Mouse (Mus musculus): ENCODE measurements at regions not wholly inside any gene's neighbourhood (a gene's known extent, or its start where the extent isn't known, plus 50 kb on each side); places are given as distances from the start of the nearest gene placed in this dataset.
"Not testable (repeated sequence)": the region's sequence is repeated elsewhere in the genome, so short reads cannot be mapped to it uniquely, and the experiment has no call there.

DNA sequence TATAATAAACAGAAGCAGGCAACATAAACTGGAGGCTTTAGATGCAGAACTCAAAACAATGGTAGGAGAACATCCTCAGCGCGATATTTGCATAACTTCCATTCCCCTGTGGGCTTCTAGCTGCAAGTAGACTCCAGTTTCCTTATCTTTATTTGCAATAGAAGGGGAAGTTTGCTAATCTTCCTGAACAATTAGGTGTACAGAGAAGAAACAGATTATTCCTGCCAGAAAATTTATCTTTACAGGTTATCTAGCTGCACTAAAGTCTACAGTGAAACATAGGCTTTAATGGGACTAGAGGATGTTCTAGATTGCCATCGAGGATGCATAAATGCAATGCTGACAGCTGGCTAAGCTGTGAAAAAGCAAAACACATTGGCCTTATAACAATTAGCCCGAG is 1544.0 kb downstream of the Efna5 start:
- no peak for DNase-seq (ENCODE audit: low spot score)

DNA sequence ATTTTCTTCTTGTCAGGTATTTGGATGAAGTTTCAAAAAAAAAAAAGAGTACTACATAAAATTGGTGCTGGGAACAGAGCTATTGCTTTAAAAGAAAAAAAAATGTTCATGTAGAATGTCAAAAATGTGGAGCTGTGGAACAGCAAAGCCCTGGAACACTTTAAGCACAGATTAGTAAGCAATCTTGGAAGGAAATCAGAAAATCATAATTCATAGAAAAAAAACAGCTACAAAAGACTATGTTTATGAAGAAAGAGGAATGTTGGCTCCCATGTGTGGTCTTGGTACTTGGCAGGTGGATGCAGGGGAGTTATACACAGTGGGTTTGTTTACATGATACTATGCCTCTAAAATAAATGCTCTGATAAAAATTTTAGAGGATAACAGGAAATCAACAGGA is 1555.7 kb downstream of the Efna5 start:
- DNase-seq (ENCODE audit: low spot score) = no peak

DNA sequence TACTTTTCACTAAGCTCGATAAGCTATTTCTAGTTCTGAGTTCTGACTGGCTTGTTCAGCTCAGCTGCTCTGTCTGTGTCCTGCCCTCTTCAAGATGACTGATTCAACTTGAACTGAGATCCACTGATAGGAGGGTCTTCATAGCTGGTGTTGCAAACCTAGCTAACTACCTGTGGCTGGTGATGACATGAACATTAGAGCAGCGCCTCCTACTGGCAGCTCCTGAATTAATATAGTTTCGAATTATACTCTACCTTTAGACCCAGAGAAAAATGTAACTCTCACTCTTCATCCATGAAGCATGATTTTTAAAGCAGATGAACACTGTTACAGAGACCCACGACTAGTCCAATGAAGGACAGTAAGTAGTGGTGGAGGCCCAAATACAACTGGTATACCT is 1560.3 kb downstream of the Efna5 start:
- DNase-seq (ENCODE audit: low spot score) = peak; percentile 13

DNA sequence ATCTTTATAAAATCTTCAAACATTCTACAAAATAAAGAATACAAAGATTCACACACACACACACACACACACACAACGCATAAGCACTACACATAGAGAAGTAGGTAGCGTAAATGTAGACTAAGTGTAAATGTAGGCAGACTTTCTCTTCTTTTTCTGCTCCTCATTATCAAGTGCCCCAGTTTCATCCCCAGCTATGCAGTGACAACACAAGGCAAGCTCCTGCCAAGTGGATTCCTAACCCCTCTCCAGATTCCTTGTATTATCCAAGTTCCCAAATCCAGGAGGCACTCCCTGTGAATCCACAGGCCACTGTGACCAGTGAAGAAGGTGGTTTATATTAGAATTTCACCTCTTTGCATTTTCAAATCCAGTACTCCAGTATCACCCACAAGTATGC is 1567.7 kb downstream of the Efna5 start:
- no peak for DNase-seq (ENCODE audit: low spot score)

DNA sequence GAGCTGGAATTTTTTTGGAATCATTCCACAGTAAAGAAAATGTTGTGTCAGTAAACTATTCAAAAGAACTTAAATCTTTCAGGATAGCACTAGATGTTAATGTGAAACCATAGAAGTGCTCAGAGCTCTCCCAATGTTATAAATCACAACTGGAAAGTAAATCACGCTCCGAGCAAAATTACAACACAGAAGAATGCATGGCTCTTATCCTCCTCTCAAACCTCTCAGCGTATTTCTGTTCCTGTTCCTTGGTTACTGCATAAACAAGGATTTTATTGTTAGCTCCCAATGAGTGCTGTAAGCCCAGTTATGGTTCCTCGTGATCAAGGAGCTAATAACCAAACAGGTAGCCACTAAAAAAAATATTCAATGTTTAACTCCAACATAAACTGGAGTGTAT is 1569.9 kb downstream of the Efna5 start:
- DNase-seq (ENCODE audit: low spot score) = no peak

DNA sequence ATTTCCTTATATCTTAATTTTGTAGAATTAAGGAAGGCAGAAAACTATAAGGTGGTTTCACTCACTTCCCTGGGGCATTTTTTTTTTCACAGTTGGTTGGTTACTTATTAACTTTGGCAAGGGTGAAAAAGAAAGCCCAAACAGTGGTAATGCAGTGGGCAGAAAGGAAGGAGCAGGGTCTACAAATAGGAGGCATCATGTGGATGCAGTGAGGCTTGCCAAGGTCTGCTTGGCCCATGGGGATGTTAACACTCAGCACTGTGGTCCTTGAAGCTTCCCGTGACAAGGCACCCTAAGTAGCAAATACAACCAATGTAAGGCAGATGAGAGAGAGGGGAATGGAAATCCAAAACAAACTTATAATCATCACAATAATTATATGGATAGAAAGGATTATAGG is 1577.5 kb downstream of the Efna5 start:
- DNase-seq (ENCODE audit: low spot score) = no peak

DNA sequence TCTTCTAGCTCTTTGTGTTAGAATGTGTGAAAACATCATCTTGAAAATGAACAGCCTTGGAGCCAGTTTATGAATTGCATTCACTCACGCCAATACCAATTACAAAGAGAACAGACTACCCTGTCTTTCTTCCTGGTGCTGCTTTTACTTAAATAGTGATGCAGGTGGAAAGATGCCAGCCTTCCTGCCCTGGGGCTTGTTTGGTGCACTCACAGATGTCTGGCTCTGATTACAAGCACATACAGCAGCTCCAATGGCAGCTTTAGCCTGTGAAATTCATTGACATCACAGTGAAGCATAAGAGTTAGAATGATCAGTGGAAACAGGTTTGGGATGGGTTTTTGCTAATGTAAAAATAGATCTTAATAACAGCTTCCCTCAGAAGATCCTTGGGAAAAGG is 1579.1 kb downstream of the Efna5 start:
- DNase-seq (ENCODE audit: low spot score) = peak; percentile 12

DNA sequence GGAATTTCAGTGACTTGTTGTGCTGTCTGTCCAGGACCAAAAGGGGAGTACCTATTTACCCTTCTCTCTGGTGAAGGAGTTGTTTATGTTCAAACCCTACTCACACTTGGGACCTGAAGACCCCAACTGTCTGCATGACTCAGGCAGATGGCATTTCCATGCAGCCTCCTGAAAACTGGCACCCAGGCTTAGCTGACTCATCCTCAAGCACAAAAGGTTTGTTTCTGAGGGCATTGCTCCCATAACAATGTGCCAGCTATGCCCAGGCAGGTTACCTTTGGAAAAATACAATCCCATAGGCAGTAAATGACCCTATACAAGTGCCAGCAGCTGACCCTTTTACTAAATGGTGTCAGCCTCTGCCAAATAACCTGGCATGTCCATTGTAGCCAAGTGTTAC is 1579.9 kb downstream of the Efna5 start:
- DNase-seq (ENCODE audit: low spot score) = no peak

DNA sequence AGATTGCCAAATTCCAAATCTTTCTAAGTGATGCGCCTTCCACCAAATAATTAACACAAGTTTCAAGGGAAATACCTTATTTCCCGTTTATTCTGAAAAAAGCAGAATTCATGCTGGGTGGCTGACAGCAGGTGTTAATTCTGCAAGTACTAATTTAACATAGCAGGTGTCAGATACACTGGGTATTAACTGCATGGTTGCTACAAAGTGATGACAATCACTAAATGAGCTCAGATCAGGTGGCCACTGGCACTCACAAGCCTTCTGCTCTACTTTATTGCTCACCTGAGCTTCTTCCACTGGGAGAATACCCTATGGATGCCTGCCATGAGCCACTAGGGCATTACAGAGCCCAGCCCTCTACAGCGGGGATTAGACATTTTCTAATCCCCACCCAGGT is 1590.0 kb downstream of the Efna5 start:
- DNase-seq (ENCODE audit: low spot score) = no peak

DNA sequence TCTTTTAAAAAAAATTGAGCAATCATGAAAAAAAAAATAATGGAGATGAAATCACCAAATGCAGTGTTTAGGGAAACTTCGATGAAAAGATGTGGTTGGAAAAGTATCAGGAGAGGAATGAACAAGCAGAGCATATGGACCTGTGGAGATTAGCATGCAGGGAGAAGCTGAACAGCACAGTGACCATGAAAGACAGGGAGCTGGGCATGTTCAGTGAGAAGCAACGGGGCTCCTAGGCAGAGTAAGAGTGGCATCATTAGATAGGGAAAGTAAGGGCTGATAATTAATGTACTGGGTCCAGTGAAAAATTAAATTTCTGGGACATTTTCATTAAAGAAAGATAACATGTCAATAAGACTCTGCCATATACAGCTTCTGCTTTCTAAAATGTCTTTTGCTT is 1592.5 kb downstream of the Efna5 start:
- no peak for DNase-seq (ENCODE audit: low spot score)

DNA sequence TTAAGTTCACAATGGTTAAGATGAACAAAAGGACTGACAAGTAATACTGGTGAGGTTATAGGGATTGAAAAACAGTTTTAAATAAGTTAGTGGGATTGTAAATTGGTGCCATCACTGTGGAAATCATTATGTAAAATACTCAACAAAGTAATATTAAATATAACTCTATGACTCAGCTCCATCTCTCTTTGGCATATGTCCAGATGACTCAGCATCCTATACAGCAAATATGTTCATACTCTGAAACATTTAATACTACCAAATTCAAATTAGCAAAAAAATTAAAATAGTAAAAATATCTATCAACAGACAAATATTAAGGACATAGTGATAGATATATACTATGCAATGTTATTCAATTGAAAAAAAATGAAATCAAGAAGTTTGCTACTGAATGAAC is 1607.5 kb downstream of the Efna5 start:
- no peak for DNase-seq (ENCODE audit: low spot score)

DNA sequence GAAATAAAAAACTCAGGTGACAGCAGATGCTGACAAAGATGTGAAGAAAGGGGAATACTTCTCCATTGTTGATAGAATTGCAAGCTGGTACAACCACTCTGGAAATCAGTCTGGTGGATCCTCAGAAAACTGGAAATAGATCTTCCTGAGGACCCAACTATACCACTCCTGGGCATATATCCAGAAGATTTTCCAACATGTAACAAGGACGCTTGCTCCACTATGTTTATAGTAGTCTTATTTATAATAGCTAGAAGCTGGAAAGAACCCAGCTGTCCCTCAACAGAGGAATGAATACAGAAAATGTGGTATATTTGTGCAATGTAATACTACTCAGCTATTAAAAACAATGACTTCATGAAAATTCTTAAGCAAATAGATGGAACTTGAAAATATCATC is 1624.6 kb downstream of the Efna5 start:
- not testable (repeated sequence) for DNase-seq (ENCODE audit: low spot score)

DNA sequence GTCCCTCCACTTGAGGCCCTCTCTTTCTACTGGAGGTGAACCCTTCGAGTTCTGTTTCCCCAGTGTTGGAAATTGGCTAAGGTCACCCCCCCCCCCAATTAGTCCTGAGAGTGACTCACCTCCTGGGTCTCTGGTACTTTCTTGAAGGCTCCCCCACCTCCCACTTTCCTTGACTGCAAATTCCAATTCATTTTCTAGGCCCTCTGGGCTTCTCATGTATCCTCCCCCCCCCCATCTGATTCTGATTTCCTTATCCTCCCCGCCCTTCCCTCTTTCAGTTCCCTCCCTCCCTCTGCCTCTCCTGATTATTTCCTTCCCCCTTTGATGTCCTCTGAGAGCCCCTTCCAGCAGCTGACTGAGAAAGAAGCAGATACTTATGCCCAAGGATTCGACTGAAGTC is 1632.7 kb downstream of the Efna5 start:
- peak; percentile 24 for DNase-seq (ENCODE audit: low spot score)

DNA sequence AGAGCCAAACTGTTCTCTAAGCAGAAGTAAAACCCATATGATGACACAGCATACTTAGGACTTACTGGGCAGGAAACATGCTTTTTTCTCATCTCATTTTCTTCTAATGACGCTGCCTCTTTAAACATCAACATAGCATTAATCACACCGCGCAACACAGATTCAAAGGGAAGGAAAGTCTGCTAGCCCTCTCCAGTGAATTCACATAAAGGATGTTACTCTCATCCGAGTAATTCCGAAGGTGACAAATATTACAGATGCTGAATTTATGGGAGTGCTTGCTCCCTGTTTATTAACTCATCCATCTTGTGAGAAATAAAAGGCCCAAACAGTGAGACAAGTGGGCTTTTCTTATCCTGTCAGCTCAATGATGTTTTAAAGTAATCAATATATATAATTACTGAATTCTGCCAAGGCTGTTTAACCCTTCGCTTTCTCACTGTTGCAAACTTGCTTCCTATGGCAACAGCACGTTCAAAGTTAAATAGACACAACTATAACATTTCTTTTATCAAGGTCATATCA is 1663.9 kb downstream of the Efna5 start:
- DNase-seq (ENCODE audit: low spot score) = peak; percentile 38

DNA sequence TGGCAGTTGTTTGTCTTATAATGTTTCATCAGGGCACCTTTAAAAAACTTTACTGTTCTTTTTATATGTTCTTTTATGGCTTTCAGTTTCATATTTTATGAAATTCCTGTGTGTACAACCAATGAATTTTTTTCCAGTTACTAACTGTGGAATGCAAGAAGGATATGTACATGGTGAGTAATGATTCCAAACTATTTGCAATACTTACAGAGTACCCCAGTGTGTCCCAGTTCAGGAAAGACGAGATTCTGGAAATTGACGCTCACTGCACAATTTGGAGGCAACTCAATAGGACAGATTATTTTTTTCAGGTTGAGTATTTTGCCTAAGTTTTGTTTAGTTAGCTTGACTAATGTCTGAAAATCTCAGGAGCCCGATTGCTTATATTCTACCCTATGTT is 1676.8 kb downstream of the Efna5 start:
- no peak for DNase-seq (ENCODE audit: low spot score)

DNA sequence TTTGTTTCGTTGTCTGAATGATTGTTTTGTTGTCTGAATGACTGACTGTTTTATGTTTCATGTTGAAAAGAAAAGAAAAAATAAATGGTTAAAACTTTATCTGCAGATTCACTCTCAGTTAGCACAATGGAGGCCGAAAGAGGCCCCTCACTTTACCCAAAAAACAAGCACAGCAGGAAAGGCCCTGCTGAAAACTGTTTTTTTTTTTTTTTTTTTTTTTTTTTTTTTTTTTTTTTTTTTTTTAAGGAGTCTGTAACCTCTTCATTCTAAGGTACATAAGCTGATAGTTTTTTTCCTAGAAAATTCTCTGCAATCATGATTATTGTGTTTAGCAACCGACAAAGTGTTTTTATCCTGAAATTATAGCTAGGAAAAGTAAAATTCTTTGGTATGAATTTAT is 1693.2 kb downstream of the Efna5 start:
- not testable (repeated sequence) for DNase-seq (ENCODE audit: low spot score)

DNA sequence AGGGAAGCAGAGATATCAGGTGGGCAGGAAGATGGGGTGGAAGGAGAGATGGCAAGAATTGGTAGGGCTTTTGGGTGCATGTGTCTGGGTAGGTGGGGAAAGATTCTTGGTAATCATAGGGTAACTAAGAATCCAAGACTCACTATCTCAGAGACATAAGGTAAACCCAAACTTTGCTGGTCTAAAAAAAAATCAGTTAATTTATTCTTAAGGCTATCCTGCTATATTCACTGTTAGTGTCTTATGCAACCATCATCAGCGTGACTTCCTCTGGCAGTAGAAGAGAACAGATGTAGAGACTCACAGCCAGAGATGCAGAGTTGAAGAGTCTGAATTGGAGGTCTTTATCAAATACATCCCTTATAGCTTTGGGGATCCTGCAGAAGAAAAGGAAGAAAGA is 1704.5 kb downstream of the Efna5 start:
- no peak for DNase-seq (ENCODE audit: low spot score)

DNA sequence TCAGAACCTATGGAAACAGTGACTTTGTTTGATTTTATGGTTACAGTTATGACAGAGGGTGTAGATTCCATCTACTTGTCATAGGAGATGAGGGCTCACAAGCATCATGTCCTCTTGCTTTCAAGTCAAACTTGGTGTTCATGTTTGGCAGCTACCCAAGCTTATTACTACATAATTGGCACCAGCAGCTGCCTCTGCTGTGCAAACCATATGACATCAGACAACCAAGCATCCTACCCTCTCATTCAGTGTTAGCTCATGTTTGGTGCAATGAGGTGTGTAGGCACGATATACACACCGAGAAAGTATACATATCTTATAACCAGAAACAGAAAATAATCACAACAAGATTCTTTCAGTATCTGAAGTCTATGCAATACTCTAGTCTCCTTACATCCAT is 1721.7 kb downstream of the Efna5 start:
- no peak for DNase-seq (ENCODE audit: low spot score)

DNA sequence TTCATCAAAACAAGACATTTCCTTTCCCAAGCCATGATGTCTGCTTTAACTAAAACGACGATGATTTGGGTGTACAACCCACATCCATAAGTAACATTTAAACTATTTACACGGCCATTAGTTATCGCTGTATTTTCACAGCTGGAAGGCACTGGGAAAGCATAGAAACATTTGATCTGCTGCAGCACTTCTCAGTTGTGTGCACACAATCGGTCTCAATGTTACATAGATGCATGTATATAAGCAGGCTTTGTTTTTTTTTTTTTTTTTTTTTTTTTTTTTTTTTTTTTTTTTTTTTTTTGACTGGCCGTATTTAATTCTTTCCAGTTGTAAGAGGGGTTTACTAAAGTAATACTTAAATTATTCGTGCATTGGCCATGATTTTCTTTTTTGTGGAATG is 1744.1 kb downstream of the Efna5 start:
- no peak for DNase-seq (ENCODE audit: low spot score)

DNA sequence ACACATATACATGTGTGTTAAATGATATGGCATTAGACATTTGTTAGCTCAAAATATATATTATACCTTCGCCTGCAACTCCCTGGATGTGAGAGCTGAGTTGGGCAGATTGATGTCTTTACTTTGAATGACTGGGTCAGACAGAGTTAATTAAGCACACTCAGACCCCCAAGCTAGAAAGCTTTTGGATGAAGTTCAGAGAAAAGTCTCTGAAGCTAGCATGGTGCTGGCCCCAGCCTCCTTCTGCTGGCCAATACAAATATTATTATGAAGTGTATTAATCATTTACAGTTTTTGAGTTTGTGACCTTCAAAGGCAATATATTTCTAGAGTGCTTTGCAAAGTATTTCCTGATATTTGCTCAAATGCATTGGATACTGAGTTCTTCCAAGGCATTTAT is 1753.3 kb downstream of the Efna5 start:
- no peak for DNase-seq (ENCODE audit: low spot score)

DNA sequence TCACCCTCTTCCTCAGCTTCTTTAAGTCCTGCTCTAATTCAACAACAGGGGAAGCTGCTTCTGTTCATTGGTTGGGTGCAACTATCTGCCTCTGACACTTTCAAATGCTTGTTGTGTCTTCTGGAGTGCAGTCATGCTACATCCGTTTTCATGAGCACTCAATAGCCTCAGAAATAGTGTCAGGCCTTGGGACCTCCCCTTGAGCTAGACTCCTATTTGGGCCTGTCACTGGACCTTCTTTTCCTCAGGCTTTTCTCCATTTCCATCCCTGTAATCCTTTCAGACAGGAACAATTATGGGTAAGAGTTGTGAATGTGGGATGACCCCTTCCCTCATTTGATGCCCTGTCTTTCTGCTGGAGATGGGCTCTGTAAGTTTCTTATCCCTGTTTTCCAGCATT is 1774.8 kb downstream of the Efna5 start:
- DNase-seq (ENCODE audit: low spot score) = no peak

DNA sequence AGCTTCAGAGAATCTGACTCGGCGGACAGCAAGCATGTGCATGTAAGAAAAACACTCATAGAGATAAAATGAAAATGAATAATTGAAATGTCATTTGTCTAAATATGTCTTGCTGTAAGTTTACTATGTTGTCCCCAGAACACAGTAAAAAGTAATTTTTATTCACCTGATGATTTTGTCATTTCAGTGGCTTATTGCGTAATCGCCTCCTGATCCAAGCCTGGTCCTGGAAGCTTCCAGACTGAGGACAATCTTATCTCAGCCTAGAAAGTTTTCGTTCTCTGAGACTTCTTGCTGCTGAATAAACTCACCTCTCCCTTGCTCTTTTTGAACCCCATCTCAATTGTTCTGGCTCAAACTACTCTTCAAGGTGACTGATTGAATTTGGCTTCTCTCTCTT is 1820.7 kb downstream of the Efna5 start:
- DNase-seq (ENCODE audit: low spot score) = no peak

DNA sequence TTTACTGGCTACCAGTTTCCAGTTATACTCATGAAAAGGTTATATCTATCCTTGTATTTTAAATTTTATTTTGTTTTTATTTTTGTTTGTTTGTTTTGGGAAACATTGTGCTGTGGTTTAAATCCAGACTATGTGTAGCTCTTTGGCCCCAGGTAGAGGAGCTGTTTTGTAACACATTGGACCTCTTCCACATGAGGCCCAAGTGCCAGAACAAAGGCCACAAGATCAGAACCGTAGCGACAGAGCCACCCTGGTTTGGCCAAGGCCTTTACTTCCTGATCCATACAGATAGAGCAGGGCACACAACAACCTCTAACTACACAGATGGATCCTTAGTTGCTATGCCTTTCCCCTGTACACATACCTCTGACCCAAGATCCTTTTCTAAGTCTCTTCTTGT is 1822.6 kb downstream of the Efna5 start:
- no peak for DNase-seq (ENCODE audit: low spot score)

DNA sequence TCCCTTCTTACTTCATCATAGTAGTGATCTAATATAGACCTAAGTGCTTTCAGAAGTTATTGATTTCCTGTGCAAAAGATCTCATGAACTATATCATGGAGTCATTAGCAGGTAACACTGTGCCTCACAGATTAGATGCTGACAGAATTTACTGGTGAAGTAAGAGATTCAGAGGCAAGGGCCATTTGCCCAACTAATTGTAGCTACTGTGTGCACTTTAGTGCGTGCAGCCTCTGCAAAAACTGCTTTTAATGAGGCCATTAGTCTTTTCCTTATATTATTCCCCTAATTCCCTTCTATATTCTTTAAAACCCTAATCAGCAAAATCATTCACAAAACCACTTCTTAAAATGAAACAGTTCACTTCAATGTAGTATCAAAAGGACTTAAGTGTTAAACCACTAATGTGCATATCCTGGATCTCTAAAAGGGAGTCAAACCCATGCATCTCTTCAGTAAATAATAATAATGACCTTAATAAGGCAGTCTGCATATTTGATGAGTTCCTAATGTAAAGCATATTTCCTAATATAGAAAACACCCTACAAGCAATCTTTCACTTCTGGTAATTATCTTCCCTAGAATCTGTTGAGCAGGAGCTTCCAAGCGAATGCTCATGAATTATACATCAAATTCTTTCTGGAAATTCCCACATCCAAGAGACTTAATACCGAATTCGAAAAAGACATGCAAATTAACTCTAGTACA is 1847.4 kb downstream of the Efna5 start:
- no peak for DNase-seq (ENCODE audit: low spot score)

DNA sequence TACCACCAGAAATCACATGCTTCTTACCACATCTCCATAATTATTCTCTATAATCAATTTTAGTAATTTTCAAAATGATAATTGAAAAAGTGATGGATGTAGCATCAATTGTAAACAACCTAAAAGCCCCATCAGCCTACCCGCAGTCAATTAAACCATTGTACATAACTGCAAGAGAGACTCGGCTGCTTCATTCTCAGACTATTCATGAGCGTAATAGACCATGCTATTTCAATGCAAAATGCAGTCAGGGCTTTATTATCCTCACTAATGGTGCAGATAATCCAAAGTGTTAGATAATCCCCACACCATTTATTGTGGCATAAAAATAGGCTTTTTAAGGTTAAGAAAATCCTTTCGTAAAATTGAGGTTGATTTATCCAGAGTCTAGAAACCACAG is 1862.5 kb downstream of the Efna5 start:
- no peak for DNase-seq (ENCODE audit: low spot score)
